Mouse (Mus musculus) cerebellum, adult 9-10 months (tissue): ENCODE results near the gene Bmpr1b.

Source experiments
- DNase-seq: peaks from one replicate; pipeline ENCODE4 v3.0.0; 2022

The Bmpr1b gene

DNA sequence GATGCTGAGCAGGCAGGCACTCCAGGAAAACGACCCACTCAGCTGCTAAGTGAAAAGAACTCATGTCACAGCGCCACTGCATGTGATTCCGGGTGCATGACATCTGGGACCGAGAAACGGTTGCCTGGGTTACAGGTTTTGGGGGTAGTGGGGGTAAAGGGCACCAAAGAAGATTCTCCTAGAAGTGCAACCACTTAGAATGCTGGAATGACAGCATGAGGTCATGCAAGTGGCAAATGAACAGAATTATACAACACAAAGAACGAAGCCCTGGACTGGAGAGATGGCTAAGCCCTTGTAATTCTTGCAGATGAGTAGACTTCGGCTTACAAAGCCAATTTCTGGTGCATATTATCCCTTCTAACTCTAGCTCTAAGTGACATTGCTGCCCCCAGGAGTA is 184.7 kb downstream of the Bmpr1b start:
- no peak for DNase-seq

GRCm38 (mm10) chr3:141981613-141982432 is 187.4 kb downstream of the Bmpr1b start:
- peak; percentile 2 for DNase-seq

GRCm38 (mm10) chr3:141966244-141966643 is 203.0 kb downstream of the Bmpr1b start:
- DNase-seq = no peak

- DNase-seq = no peak
Observed at GRCm38 (mm10) chr3:141952931-141953330, 216.3 kb downstream of the Bmpr1b start.

DNA sequence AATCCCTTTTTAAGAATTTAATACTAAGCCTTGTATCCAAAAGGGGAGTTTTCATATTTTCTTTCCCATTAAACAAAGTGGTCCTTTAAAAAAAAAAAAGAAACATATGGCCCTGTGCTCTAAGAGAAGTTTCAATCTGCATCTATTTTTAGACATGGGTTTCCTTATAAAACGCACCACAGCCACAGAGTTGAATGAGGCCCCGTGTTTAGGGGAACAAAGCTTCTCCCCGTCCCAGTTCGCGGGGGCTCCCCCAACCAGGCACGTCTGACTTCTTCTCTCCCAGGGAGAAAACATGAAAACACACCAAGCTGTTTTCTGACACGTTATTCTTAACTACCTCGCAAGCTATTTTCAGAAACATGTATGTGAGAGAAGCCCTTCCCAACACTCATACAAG is 218.6 kb downstream of the Bmpr1b start:
- no peak for DNase-seq

GRCm38 (mm10) chr3:141948506-141948905 is 220.7 kb downstream of the Bmpr1b start:
- no peak for DNase-seq

GRCm38 (mm10) chr3:141948096-141948495 is 221.1 kb downstream of the Bmpr1b start:
- no peak for DNase-seq

- DNase-seq = no peak
Observed at GRCm38 (mm10) chr3:141946846-141947245, 222.4 kb downstream of the Bmpr1b start.

DNA sequence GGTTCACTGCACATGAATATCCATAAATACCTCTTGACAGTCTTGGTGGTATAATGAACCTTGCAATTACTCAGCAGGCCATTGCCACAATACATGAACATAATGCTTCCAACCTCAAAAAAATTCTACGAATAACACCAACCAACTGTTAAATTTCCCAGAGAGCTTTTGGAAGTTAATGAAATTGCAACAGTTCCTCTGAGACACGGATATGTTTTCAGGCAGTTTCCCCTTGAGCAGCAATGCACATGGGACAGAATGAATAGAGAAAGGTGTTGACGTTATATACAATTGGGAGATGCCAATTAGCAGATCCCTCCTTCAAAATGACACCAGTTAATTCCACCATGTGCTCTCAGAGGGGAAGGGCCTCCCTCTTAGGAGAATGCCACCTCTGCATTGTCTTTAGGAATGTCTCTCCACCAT is 225.9 kb downstream of the Bmpr1b start:
- DNase-seq = no peak

- DNase-seq = no peak
Observed at GRCm38 (mm10) chr3:141940207-141940606, 229.0 kb downstream of the Bmpr1b start.

DNA sequence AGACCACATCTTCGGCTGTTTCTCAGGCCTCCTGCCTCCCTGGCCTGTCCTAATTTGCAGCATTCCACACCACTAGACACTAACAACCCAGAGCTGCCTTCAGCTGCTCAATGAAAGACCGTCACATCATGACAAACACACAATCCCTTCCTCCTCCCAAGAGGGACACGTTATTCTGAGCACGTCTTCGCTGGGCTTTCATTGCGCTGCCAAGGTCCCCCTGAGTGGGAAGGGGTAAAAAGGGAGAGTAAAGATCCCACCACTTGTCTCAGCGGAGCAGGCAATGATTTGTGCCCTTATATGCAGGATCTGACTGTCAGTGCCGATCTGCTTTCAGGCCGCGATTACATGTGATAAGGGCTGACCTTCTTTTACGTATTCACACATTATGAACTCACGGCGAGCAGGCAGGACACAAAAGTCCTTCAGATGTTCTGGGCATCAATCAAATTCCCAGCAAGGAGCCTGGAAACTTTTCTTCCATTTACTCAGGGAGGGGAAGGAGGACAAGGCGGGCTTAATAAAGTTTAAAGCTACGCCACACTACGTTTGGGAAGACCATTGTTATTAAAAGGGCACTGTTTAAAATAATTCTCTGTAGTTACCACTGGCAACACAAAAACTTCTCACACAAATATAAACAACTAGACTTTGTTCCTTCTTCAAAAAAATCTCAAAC is 232.5 kb downstream of the Bmpr1b start:
- peak; percentile 14 for DNase-seq

- peak; percentile 36 for DNase-seq
Observed at GRCm38 (mm10) chr3:141932956-141933355, 236.3 kb downstream of the Bmpr1b start.

DNA sequence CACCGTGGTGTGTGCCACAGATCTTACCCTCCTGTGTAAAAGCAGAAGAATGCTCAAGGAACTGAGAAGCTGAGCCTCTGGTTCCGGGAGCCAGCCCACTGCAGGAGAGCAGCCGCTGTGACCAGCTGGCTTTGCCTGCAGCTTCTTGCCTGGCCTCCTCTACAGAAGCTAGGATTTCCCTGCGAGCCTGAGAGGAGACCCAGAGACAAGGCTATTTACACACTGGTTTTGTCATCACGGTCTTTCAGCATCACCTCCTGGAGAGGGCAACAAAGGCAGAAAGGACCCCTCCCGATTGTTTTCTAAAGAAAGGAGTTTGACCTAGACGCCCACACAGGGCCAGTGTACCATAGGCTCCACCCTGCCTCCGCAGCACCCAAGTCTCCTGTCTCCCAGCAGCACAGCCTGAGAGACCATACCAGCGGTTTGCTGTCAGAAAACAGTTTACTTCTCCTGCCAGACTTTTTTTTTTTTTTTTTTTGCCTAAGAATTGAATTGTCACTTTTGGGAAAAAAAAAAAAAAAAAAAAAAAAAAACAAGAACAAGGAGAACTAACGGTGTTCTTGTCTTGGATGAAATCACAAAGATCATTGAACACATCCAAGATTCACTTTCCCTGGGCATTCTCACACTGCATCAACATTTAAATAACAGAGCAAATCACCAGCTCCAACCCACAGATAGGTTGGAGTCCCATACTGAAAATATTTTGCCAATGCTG is 237.7 kb downstream of the Bmpr1b start:
- DNase-seq = peak; percentile 10

GRCm38 (mm10) chr3:141923442-141923841 is 245.8 kb downstream of the Bmpr1b start:
- DNase-seq = no peak

- DNase-seq = no peak
Observed at GRCm38 (mm10) chr3:141921161-141921560, 248.1 kb downstream of the Bmpr1b start.

DNA sequence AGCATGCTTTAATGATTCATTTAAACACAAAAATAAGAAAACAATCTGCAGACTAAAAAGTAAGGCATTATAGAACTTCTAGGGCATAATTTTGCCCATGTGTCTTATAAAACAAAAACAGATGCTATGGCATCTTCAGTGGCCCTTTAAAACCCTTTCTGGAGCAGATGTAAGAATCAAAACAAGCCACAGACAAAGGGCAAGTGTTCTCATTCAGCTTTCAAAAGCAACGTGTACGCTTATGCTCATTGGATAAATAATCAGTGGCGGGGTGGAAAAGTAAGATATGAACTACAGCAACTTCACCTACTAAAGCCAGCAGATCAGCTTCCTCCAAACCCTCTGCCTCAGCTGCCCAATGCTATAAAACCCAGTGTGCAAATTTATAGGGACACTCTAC is 249.6 kb downstream of the Bmpr1b start:
- DNase-seq = no peak

- no peak for DNase-seq
Observed at GRCm38 (mm10) chr3:141917166-141917565, 252.1 kb downstream of the Bmpr1b start.

DNA sequence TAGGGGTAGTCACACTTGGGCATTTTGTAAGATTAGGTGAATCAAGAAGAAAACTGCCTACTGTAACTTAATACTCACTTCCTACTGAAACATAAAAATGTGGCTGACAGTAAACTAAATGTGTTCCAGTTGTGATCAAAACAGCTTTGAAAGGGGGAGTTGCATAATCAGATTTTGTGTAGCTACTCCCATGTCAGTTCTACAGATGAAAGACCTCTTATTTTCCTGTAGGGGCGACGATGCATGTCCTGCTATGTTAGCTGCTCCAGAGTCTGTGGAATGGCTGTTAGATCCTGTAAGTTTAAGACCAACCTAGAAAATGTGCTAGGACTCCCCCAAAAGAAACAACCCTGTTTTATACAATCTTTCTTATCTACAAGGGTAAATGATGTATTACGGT is 253.2 kb downstream of the Bmpr1b start:
- DNase-seq = no peak

DNA sequence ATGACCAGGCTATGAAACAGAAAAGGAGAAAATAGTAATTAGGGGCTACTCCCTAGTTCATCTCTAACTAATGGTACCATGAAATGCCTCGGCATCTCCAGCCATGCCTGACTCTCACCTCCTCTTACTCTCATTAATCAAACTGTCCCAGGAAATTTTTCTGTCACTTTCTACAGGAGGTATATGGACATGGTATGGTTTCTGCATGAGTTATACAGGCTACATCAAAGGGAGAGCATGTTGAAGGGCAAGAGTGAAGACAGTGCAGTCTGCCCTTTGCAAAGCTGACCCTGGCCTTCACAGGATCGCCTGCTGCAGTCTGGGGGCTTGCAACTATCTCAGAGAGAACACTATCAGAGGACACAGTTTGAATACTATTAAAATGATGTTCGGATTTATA is 254.6 kb downstream of the Bmpr1b start:
- DNase-seq = no peak

DNA sequence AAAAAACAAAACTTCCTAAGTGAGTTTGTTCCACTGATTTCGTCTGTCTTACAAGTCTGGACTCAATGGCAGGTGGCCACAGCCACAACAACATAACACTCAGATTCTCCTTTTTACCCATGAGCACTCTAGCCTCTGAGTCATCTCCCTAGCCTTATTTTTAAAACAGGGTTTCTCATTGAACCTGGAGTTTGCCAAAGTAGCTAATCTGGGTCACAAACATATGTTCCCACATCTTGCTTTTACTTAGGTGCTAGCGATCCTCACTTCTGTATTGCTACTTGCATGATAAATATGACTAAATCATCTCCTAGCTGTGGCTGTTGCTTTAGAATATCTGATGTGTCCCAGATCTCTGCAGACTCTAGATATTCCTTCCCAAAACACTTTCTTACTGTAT is 260.1 kb downstream of the Bmpr1b start:
- no peak for DNase-seq

GRCm38 (mm10) chr3:141905903-141906623 is 263.2 kb downstream of the Bmpr1b start:
- no peak for DNase-seq

DNA sequence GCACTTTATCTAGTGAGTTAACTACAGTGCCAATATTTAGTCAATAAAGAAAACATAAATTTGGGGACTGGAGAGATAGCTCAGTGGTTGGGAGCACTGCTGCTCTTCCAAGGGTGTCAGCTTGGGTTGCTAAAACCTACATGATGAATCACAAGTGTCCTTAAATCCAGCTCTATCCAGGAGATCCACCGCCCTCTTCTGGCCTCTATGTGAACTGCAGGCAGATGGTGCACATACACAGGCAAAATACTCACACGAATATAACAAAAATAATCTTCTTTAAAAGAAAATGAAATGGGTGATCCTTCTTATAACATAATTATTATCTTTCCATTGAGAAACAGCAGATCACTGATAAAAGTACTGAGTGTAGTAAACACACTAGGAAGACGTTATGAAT is 268.9 kb downstream of the Bmpr1b start:
- no peak for DNase-seq

DNA sequence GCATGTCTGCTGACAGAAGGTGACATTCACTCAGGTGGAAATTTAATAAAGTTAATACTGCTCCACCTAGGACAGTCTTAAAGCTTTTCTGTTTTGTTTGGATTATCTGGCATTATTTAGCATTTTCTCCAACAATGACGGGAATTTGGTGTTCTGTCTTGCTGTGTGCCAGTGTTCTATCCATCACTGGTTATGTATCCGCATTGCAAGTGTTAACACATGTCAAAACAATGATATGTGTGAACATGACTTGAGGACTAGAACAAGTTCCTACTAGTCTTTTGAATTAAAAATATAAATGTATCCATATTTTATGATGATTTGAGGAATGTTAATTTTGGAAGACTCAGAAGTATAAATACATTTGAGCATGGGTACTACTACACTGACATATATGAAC is 269.7 kb downstream of the Bmpr1b start:
- DNase-seq = no peak
